Mouse (Mus musculus): ENCODE measurements at regions not wholly inside any gene's neighbourhood (a gene's known extent, or its start where the extent isn't known, plus 50 kb on each side); places are given as distances from the start of the nearest gene placed in this dataset.

GRCm38 (mm10) chr13:26714056-26714455 is 55.9 kb downstream of the Hdgfl1 start:
- no peak overlapping the region for H3K9ac ChIP-seq (replicated peaks; ENCODE audit: low read depth, low read length)
- no peak overlapping the region for H3K27ac ChIP-seq (ENCODE audit: low read depth)
- no peak overlapping the region for H3K4me3 ChIP-seq (ENCODE audit: low read depth, low read length)
- H3K27me3 ChIP-seq (ENCODE audit: control insufficient read depth, insufficient read depth, low read length): no peaks in the 10 kb centered on the region
- no peaks in the 10 kb centered on the region for H3K36me3 ChIP-seq (replicated peaks; ENCODE audit: control insufficient read depth, insufficient read depth, low read length)
- H3K9me3 ChIP-seq (replicated peaks; ENCODE audit: control insufficient read depth, low read length): no peaks in the 10 kb centered on the region
- no peak overlapping the region for H3K4me2 ChIP-seq (ENCODE audit: low read depth, low read length)
- no peaks in the 10 kb centered on the region for H3K4me1 ChIP-seq (ENCODE audit: control insufficient read depth, insufficient read depth)
- ATAC-seq (ENCODE audit: insufficient read depth, low read depth): no peak
- no peak for DNase-seq (ENCODE audit: low spot score)
- WGBS: 63% methylated on average over 5 of the region's 5 CpGs
- no peak for TF ChIP-seq CTCF (IDR thresholded peaks at IDR 0.05; ENCODE audit: low read depth)
- TF ChIP-seq EP300 (IDR thresholded peaks at IDR 0.05; ENCODE audit: low read depth): no peak

GRCm38 (mm10) chr13:26699062-26699684 is 70.8 kb downstream of the Hdgfl1 start:
- TF ChIP-seq EP300 (IDR thresholded peaks at IDR 0.05; ENCODE audit: low read depth) (no peak), CTCF (IDR thresholded peaks at IDR 0.05; ENCODE audit: low read depth) (no peak)
- no peaks in the 10 kb centered on the region for H3K36me3 ChIP-seq (replicated peaks; ENCODE audit: control insufficient read depth, insufficient read depth, low read length)
- H3K4me2 ChIP-seq (ENCODE audit: low read depth, low read length): no peak overlapping the region
- DNase-seq (ENCODE audit: low spot score): no peak
- H3K4me3 ChIP-seq (ENCODE audit: low read depth, low read length): no peak overlapping the region
- no peaks in the 10 kb centered on the region for H3K4me1 ChIP-seq (ENCODE audit: control insufficient read depth, insufficient read depth)
- no peaks in the 10 kb centered on the region for H3K27me3 ChIP-seq (ENCODE audit: control insufficient read depth, insufficient read depth, low read length)
- no peak overlapping the region for H3K9ac ChIP-seq (replicated peaks; ENCODE audit: low read depth, low read length)
- ATAC-seq (ENCODE audit: insufficient read depth, low read depth): no peak
- H3K27ac ChIP-seq (ENCODE audit: low read depth): no peak overlapping the region
- 65% methylated on average over 4 of the region's 4 CpGs for WGBS
- no peaks in the 10 kb centered on the region for H3K9me3 ChIP-seq (replicated peaks; ENCODE audit: control insufficient read depth, low read length)

GRCm38 (mm10) chr13:26659471-26659870 is 110.5 kb downstream of the Hdgfl1 start:
- H3K4me1 ChIP-seq (ENCODE audit: control insufficient read depth, insufficient read depth): no peaks in the 10 kb centered on the region
- no peaks in the 10 kb centered on the region for H3K36me3 ChIP-seq (replicated peaks; ENCODE audit: control insufficient read depth, insufficient read depth, low read length)
- H3K27ac ChIP-seq (ENCODE audit: low read depth): no peak overlapping the region
- DNase-seq (ENCODE audit: low spot score) (no peak), ATAC-seq (ENCODE audit: insufficient read depth, low read depth) (no peak)
- TF ChIP-seq EP300 (IDR thresholded peaks at IDR 0.05; ENCODE audit: low read depth) (no peak), CTCF (IDR thresholded peaks at IDR 0.05; ENCODE audit: low read depth) (no peak)
- WGBS: 84% methylated on average over 2 of the region's 2 CpGs
- H3K27me3 ChIP-seq (ENCODE audit: control insufficient read depth, insufficient read depth, low read length): no peaks in the 10 kb centered on the region
- H3K4me3 ChIP-seq (ENCODE audit: low read depth, low read length): no peak overlapping the region
- H3K9me3 ChIP-seq (replicated peaks; ENCODE audit: control insufficient read depth, low read length): no peaks in the 10 kb centered on the region
- no peak overlapping the region for H3K4me2 ChIP-seq (ENCODE audit: low read depth, low read length)
- no peak overlapping the region for H3K9ac ChIP-seq (replicated peaks; ENCODE audit: low read depth, low read length)

- Histone ChIP-seq H3K4me2 (ENCODE audit: low read depth, low read length) (no peak overlapping the region), H3K27ac (ENCODE audit: low read depth) (no peak overlapping the region), H3K4me3 (ENCODE audit: low read depth, low read length) (no peak overlapping the region), H3K27me3 (ENCODE audit: control insufficient read depth, insufficient read depth, low read length) (no peaks in the 10 kb centered on the region), H3K4me1 (ENCODE audit: control insufficient read depth, insufficient read depth) (no peaks in the 10 kb centered on the region), H3K9me3 (replicated peaks; ENCODE audit: control insufficient read depth, low read length) (no peaks in the 10 kb centered on the region), H3K9ac (replicated peaks; ENCODE audit: low read depth, low read length) (no peak overlapping the region), H3K36me3 (replicated peaks; ENCODE audit: control insufficient read depth, insufficient read depth, low read length) (no peaks in the 10 kb centered on the region)
- ATAC-seq (ENCODE audit: insufficient read depth, low read depth): no peak
- TF ChIP-seq EP300 (IDR thresholded peaks at IDR 0.05; ENCODE audit: low read depth) (no peak), CTCF (IDR thresholded peaks at IDR 0.05; ENCODE audit: low read depth) (no peak)
- WGBS: 62% methylated on average over 1 of the region's 1 CpGs
- peak; percentile 5 for DNase-seq (ENCODE audit: low spot score)
Measured at GRCm38 (mm10) chr13:26657010-26657611, 112.9 kb downstream of the Hdgfl1 start.
